Mouse (Mus musculus) thymus, postnatal 0 days (tissue): ENCODE results near the gene Gm3045. TPM values are rescaled to one million over a fixed set of nuclear protein-coding genes. Genes with fewer than 3 reads are reported as not detected.
A peak's percentile ranks its signal among the peaks of the same experiment; 100 is the strongest.

Experiments
- DNase-seq: peaks from one replicate; pipeline ENCODE4 v3.0.0-alpha.2; 2015; ENCODE audit warnings: low spot score
- polyA plus RNA-seq: library from polyadenylated mRNA; unstranded; fragments of >200 nt; fragmentation: Nextera tagmentation; extraction: Ambion mirVana; gene quantifications from 2 replicates; pipeline ENCODE4 v1.2.1, GENCODE M21; 2015

The Gm3045 gene
- polyA plus RNA-seq, 1 experiment from 2014 or later: not detected

DNA sequence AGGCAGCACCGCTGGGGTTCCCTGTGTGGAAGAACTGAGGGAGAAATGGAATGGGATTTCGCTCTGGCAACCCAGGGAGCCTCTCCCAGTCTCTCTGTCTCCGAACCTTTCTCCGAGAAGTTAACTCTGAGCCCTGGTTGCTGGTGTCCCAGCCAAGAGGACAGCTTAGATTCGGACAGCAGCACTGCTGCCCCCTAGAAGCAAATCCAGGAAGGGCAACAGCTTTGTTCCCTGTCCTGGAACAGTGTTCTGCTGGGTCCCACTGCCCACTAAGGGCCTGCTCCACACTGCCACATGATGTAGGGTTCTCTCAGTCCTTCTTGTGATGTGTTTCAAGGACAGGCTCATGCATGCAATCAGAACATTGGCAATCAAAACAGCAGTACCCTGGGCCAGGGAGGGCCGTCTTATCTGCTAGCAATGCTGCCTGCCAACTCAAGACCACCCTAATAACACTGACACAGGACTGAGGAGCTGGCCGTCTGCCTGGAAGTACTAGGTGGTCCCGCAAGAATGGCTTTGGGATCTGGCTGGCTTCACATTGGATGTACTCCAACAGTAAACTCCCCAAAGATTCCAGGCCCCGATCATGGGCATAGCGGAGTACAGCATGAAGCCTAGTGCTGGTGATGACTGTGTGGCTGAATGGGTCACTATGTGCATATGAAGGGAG is 9.4 kb downstream of the Gm3045 start:
- no peak for DNase-seq

DNA sequence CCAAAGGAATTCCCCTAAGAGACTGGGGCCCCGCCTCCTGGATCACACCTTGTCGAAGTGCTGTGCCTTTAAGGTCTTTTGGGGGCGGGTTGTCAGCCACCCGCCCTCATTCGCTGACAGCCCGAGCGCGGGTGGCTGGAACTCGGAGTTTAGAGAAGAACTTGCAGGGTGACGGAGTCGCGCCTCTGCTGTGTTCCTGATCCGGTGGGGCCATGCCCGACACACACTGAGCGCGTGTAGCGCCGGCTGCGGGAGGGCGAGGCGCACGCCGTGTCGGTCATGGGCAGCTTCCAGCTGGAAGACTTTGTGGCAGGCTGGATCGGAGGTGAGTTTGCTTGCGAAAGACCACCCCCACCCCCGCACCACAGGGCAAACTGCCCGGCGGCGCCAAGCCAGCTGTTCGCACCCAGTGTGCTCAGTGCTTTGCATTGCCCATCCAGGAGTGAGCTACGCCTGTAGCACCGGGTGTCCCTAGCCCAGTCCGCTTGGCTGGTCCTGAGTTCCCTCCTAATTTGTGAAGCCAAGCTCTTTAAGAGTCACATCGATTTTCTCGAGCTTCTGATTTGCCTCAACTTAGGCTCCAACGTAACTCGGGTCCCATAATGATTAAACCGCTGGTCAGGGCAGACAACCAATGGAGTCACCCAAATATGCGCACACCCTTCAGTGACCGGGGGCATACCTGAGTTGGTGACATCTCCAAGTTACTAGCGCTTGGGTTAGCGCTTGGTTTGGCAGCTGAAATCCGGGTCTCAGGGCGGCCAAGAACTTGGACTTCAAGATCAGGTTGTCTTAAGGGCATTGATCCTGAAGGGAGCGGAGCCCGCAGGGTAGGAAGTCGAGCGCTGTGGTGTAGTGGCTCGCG is 12.0 kb downstream of the Gm3045 start, which contains the start of gene Slc25a48:
Gene Slc25a48 (plus strand): TSS at position 145 of the 865 bp plus-strand sequence.
- no peak for DNase-seq

DNA sequence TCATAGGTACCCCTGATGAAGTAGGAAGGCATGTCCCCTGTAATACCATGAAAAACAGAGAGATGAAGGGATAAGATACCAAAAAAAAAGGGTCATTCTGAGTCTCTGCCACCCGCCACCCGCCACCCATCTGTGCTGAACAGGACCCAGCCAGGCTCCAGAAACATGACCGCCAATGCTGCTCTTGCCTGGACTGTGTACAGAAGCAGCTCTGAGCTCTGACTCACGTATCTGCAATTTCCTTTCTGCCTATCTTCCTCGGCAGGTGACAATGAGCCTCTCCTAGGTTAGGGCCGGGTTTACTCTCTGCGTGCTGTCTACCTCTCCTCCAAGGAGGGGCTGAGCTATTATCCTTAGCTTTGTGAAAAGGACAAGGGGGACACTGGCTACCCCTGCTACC is 17.0 kb downstream of the Gm3045 start:
- no peak for DNase-seq

DNA sequence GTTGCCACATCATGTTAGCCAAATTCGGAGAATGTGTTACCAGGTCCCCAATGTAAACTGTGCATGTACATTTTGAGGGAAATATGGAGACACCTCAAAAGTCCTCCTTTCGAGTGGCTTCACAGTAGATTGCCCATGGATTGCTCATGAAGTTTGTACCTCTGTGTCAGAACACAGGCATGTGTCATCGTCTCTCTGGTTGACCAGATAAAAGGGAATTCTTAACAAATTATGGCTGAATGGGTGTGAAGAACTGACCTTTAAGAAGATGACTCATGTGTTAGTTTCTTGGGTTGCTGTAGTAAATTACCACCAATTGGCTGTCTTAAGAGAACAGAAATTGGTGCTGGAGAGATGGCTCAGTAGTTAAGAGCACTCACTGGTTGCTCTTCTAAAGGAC is 17.7 kb downstream of the Gm3045 start:
- no peak for DNase-seq

DNA sequence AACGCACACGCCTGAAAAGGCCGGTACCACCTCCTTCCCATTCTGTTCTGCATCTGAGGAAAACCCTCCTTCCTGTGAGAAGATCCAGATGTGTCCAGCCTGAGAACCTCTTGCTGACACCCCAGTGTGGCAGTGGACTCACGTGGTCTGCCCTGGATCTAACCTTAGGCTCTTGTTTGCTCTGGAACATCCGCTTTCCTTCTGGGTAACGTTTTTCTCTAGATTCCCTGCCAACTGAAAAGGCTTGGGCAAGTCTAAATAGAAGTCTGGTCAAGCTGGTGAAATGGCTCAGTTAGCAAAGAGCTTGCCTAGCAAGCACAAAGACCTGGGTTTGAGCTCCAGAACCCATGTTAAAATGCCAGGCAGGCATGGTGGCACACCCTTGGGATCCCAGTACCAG is 18.6 kb downstream of the Gm3045 start:
- no peak for DNase-seq

DNA sequence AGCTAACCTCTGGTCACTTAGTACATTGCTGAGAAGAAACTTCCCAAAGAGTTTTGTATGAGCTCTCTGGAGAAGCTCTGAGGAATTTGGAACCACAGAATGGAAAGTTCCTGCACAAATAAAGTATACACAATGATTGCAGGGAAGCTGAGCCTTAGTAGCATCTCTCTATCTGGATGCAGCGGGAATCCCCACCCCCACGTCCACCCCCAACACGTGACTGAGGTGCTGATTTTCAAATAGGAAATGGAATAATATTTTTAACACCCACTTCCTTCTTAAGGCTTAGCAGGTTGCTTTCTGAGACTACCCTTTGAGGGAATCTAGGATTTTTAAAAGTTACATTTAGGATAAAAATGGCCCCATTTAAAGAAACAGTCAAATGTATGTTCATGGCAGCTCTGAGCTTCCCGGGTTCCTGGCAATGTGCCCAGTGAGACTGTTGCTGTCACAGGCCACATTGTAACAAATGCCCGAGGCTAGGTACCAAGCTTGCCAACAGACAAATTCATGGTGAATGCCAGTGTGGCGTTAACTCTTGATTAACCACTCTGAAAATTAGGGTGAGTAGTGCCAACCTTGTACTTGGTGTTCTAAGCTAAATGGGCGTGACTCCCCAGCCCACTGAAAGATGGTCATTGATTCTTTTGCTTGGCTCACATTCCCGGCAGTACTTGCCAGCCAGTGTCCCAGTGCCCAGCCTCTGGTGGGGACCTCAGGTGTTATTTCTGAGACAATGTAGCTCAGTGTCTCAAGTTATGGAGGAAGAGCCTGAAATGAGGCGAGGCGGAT is 23.0 kb downstream of the Gm3045 start:
- DNase-seq: no peak

DNA sequence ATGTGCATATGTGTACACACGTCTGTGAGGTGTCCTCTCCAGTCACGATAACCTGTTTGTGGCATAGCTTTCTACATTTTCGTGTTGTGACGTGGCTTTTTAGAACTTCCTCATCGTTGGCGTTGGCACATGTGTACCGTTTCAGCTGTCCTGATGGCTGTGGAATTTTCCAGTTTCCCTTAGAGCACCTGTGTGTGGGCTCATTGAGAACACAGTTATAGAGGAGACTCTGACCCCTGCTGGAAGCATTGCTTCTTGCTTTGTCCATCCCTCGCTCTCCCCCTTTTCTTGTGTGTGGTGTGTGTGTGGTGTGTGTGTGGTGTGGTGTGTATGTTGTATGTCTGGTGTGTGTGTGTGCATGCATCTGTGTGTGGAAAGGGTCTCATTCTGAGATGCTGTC is 23.6 kb downstream of the Gm3045 start:
- DNase-seq: no peak

DNA sequence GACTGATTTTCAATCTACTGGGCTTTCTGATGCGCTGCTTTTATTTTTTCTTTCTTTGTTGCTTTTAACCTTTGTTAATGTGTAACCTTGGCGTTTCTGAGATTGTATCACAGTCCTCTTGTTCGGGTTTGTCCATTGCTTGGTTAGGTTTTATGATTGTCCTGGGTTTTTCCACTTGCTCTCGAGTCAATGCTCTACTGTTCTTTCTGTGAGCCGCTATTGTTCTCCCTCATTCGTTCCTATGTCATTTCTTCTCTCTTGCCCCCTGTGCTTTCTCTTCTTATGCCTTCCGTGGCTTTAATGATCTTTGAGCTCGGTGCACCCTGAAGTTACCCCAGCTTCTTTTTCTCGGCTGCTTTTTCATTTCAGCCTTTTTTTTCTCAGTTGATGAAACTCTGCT is 31.6 kb downstream of the Gm3045 start:
- no peak for DNase-seq

DNA sequence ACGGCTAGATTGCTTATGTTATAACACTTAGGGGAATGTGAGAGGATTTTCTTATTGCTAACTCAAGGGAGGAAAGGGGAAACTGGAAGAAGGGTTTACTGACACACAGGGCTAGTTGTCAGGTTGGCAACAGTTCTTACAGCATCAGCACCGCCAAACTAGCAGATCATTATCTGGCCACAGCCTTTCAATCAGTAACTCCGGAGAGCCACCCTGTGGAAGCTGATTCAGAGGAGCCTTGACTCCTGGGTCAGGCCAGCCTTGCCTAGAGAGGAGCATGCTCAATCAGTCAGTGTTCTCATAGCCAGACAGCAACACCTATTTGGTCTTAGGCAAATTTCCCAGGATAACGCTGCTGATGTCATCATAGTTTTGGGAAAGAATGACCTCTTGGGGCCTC is 35.1 kb downstream of the Gm3045 start:
- no peak for DNase-seq

DNA sequence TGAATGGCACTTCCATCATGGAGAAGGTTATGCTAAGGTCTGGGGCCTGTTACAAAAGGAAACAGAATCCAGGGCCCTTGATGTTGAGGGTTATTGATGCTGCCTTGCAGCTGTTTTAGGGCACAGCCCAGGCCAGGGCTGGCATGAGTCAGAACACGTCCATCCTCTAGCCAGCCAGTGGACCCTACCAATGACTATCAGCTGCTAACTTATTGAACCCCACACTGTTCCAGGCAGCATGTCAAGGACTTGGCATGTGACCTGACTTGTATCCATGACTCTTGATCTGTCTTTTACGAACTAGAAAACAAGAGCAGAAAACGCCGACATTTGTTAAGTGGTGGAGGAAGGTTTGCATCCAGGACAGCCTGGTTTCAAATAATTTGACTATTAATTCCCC is 36.4 kb downstream of the Gm3045 start:
- no peak for DNase-seq

DNA sequence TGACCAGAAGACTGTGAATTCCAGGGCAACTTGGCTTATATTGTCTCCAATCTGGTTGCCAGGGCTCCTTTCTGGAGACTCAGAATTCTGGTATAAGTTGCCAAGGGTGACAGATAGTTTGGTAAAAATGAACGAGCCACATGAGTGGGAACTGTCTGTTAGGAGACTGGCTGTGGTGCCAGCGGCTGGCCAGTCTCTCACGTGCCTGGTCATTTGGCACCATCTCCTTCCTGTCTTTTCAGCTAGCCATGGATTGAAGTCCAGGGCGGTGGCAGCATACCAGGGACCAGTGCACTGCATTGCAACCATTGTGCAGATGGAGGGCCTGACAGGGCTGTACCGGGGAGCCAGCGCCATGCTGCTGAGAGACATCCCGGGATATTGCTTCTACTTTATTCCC is 36.9 kb downstream of the Gm3045 start:
- DNase-seq: no peak

DNA sequence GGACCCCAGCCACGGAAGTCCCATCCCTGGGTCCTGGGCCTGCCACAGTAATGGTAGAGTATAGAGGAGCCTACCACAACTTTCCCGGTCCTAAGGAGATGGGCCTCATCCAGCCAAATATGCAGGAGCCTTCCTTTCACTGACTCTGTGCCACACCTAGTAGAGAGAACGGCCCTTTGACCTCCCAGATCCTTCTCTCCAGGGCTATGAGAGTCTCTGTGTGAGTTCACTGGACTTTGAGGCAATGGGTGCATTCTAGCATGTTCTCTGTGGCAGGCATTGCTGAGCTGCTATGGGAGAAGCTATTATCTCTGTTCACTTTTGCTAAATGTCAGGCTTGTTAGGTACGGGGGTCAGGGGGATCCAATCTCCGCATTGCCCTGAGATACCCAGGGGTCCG is 37.4 kb downstream of the Gm3045 start:
- no peak for DNase-seq

DNA sequence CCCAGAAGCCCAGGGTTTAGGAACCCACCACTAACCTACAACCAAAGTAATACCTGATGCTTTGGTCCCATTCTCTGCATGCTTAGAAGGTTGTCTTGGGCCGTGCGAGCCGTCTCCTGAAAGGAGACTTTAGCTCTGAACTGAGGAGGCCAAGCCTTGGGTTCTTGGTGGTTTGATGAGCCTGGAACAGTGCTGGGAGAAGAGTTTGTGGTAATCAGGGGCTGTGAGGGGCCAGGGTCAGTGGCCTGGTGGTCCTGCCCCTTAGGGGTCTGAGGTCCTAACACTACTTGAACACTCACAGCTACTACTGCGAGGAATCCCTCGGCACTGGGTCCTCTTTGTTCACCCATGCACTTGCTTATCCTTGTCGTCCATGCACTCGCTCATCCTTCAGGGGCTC is 41.4 kb downstream of the Gm3045 start:
- no peak for DNase-seq

DNA sequence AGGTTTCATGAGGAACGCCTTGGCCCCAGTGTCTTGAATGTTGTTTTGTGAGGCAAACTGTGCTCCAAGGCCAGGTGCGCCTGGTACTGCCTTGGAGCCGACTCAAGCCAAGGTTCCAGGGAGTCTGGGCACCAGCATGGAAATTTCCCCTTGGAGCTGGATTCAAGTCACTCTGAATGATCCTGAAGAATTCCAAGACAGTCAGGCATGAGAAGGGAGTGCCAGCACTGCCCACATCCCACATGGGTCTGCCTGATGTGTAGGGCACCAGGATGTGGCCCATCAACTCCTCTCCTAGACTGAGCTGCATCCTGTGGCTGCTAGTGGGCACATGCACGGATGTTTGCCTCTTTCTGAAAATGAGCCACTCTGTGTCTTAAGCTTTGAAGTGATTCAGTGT is 42.1 kb downstream of the Gm3045 start:
- DNase-seq: no peak

DNA sequence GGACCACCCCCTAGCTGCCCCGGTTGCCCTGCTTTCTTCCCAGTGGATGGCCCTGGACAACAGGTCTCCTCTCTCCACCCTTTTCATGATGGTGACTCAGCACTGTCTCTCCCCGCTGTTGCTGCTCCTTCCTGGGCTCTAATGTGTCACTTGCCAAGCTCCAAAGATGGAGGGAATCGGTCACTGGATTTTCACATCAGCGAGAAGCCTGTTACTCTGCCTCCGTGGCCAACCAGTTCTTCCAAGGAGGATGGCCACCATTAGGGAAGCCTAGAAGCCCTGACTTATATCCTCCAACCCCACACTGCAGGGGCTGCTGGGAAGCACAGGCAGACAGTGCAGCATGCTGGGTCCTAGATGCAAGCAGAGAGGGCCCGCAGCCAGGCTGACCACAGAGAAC is 44.8 kb downstream of the Gm3045 start:
- DNase-seq: no peak

DNA sequence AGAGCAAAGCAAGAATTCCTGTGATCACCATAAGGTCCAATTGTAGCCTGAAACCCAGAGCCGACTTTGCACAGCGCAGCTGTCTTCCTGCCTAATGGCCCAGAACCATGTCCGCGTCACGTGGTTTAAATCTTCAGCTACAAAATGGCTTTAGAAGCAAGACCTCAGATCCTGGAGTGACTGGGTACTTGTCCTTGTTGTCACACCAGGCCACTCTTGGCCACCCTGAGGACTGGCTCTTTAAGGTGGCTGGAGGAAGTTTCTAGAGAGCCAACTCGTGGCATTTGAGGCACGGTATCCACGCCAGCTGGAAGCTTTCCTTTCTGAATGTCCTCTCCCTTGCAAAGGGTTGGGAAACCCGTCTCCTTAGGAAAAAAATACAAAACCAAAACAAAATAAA is 45.6 kb downstream of the Gm3045 start:
- DNase-seq: no peak

DNA sequence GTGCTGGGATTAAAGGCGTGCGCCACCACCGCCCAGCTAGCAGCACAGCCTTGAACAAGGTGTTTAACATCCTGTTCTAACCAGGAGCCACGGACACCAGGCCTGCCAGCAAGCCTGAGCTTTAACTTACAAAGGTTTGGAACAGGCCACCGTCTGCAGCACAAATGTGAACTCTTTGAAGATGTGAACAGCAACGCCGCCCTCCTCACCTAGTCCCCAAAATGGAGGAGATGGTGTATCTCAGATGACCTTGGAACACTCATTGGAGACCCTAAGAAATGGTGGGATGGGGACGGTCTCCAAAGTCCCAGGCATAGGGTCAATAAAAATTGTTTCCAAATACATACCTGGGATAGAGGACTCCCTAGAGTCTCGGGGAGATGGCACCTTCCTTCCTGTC is 46.3 kb downstream of the Gm3045 start:
- DNase-seq: no peak

DNA sequence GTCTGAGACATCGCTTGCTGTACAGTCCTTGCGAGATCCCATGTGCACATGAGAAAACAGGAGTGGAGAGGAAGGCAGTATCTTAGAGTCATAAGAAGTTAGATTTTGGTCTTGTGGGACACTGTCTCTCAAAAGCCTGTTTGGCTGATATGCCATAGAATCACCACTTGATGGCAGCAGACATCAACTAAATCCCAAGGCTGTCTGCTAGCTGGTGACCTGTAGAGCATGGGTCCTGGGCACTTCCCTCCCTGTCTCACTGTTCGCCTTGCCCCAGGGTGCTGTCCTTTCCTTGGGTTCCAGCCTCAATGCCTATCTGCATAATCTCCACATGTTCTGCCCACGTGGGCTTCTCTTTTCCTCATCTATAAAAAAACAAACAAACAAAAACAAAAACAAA is 49.0 kb downstream of the Gm3045 start:
- peak; percentile 68 for DNase-seq

DNA sequence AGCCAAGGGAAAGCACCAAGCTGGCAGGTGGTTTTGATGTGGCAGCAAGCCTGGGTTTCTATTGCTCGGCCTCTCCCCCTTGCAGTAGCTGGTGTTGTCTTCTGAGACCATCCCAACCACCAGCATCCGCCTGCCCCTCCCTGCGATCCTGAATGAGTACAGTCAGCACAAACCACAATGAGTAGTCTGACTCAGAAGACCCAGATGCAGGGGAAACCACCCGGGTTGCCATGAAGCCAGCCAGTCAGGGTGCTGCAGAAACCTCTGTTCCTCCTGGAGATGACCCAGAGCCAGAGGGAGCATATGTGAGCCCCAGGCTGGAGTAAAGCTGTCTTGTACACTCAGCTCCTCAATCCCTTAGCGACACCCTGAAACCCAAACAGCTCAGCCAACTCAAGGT is 50.4 kb downstream of the Gm3045 start:
- peak; percentile 62 for DNase-seq

DNA sequence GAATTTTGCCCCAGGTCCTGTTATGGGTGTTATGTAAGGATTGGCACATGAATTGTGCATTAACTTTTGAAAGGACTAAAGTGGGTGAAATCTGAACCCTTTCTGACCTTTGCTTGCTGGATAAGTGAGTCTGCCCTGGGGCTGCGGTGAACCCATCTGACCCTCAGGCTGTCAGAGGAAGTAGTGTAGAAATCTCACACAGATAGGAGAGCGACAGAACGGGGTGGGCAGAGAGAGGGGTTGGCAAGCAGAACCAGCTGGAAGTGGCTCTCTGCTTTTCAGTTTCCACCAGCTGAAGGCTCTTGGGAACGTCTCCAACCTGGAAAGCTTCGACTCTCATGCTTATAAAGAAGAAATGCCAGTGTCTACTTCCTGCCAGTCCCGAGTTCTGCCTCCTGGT is 50.9 kb downstream of the Gm3045 start:
- DNase-seq: no peak

DNA sequence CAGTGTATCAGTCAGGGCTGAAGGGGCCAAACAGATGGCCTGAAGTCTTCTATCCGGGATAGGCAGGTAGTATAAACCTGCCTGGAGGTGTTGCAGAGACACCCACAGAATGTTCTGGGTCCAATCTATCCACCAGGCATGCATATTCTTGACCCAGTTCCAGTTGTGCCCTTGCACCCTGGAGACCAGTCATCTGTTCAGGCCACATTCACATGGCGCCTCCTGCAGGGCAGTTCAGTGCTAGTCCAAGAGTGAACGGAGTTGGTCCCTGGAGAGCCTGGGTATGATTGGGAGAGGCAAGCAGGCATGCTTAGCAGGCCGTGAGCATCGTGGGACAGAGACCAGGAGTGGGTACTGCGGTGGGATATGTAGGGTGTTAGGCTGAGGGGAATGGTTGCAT is 51.6 kb downstream of the Gm3045 start:
- no peak for DNase-seq

DNA sequence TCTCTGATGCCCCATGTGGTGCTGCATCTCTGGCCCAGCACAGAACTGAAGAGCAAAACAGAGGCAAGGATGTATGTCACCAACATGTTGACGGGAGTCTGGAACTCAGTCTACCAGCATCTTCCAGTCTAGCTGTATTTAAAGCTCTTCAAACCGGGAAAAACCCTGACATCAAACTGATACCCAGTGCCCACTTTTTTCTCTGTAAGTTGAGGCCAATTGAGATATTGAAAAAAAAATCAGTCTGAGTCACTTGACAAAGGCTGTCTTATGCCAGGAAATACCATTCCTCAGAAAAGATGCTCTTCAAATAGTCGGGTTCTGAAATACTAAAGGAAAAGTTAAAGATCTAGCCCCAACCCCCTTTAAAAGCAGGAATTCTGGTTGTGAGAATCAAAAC is 55.8 kb downstream of the Gm3045 start, which contains the start of gene Il9:
Gene Il9 (minus strand): TSS at position 101 of the 400 bp plus-strand sequence.
- no peak for DNase-seq
